Mouse (Mus musculus) spleen, adult 2 months (tissue): ENCODE measurements at regions not wholly inside any gene's neighbourhood (a gene's known extent, or its start where the extent isn't known, plus 50 kb on each side); places are given as distances from the start of the nearest gene placed in this dataset.

Source experiments
- DNase-seq, 2 experiments: peaks; one replicate each; pipeline versions ENCODE4 v3.0.0 to v3.0.0-alpha.2; 2012 to 2021; ENCODE audit warnings: low spot score in 2 of 2, low read depth in 1 of 2
- H3K27ac ChIP-seq: fragments of 200-500 bp; 2 replicates; pipeline ENCODE4 v1.5.1; 2012; ENCODE audit warnings: low read length, inconsistent platforms; ENCODE audit not compliant: insufficient read depth
- H3K27me3 ChIP-seq: fragments of 200-500 bp; 2 replicates; pipeline ENCODE4 v1.6.1; 2012; ENCODE audit warnings: mild to moderate bottlenecking, moderate library complexity, low read length, inconsistent platforms; ENCODE audit not compliant: control insufficient read depth, insufficient read depth
- H3K36me3 ChIP-seq: fragments of 200-500 bp; 2 replicates; pipeline ENCODE4 v1.6.1; 2012; ENCODE audit warnings: mild to moderate bottlenecking, low read length, inconsistent platforms; ENCODE audit not compliant: control insufficient read depth, insufficient read depth
- H3K4me1 ChIP-seq: fragments of 200-500 bp; 2 replicates; pipeline ENCODE4 v1.6.1; 2011; ENCODE audit warnings: inconsistent platforms; ENCODE audit not compliant: control insufficient read depth, insufficient read depth, insufficient read length
- H3K4me3 ChIP-seq: fragments of 200-500 bp; 2 replicates; pipeline ENCODE4 v1.5.1; 2011; ENCODE audit warnings: mild to moderate bottlenecking, inconsistent platforms; ENCODE audit not compliant: insufficient read depth, insufficient read length; ENCODE audit errors: extremely low read depth
- CTCF ChIP-seq: fragments of 200-500 bp; IDR thresholded peaks from 2 replicates; pipeline ENCODE4 v1.5.1; 2011; ENCODE audit warnings: mild to moderate bottlenecking, inconsistent platforms; ENCODE audit not compliant: insufficient read depth, insufficient read length, insufficient replicate concordance; ENCODE audit errors: extremely low read depth
- POLR2A ChIP-seq: fragments of 200-500 bp; IDR thresholded peaks from 2 replicates; pipeline ENCODE4 v1.6.1; 2011; ENCODE audit warnings: low read depth, low read length, inconsistent platforms
- WGBS: fragments of 180-500 bp; shearing (Covaris S2); methylation state at CpG from one replicate; pipeline ENCODE4 v1.1.7; 2018; 5-methylcytosine and 5-hydroxymethylcytosine counted together

- DNase-seq: no peak
- TF ChIP-seq CTCF (no peak), POLR2A (no peak)
- no peak overlapping the region for H3K4me3 ChIP-seq
- no peak overlapping the region for H3K27ac ChIP-seq
- no peaks in the 10 kb centered on the region for H3K27me3 ChIP-seq
- no peaks in the 10 kb centered on the region for H3K36me3 ChIP-seq
- H3K4me1 ChIP-seq: no peaks in the 10 kb centered on the region
Measured at GRCm38 (mm10) chr9:41306229-41306628, 144.7 kb upstream of the Ubash3b start.

- H3K27me3 ChIP-seq: no peaks in the 10 kb centered on the region
- no peak overlapping the region for H3K4me3 ChIP-seq
- WGBS: 79% methylated on average over 3 of the region's 3 CpGs
- no peak overlapping the region for H3K27ac ChIP-seq
- TF ChIP-seq POLR2A (no peak), CTCF (no peak)
- no peaks in the 10 kb centered on the region for H3K4me1 ChIP-seq
- no peaks in the 10 kb centered on the region for H3K36me3 ChIP-seq
- no peak for DNase-seq
Measured at GRCm38 (mm10) chr9:41303494-41303828, 142.0 kb upstream of the Ubash3b start.

GRCm38 (mm10) chr9:41302809-41303493, 141.5 kb upstream of the Ubash3b start:
- no peak overlapping the region for H3K27ac ChIP-seq
- WGBS: 72% methylated on average over 8 of the region's 8 CpGs
- DNase-seq: no peak
- H3K4me3 ChIP-seq: no peak overlapping the region
- H3K4me1 ChIP-seq: no peaks in the 10 kb centered on the region
- H3K36me3 ChIP-seq: no peaks in the 10 kb centered on the region
- TF ChIP-seq CTCF: no peak
- TF ChIP-seq POLR2A: no peak
- H3K27me3 ChIP-seq: no peaks in the 10 kb centered on the region

- 90% methylated on average over 4 of the region's 4 CpGs for WGBS
Measured at GRCm38 (mm10) chr9:41286145-41286468, 124.6 kb upstream of the Ubash3b start.

GRCm38 (mm10) chr9:41285266-41286144, 124.0 kb upstream of the Ubash3b start:
- WGBS: 72% methylated on average over 8 of the region's 8 CpGs
- TF ChIP-seq CTCF: no peak
- no peak for TF ChIP-seq POLR2A
- Histone ChIP-seq H3K27ac (no peak overlapping the region), H3K36me3 (no peaks in the 10 kb centered on the region), H3K27me3 (no peaks in the 10 kb centered on the region), H3K4me1 (no peaks in the 10 kb centered on the region), H3K4me3 (no peak overlapping the region)
- no peak for DNase-seq

More at GRCm38 (mm10) chr9:41286145-41286468, 124.6 kb upstream of the Ubash3b start:
- Histone ChIP-seq H3K36me3 (no peaks in the 10 kb centered on the region), H3K27me3 (no peaks in the 10 kb centered on the region), H3K27ac (no peak overlapping the region), H3K4me3 (no peak overlapping the region), H3K4me1 (no peaks in the 10 kb centered on the region)
- no peak for TF ChIP-seq POLR2A
- TF ChIP-seq CTCF: no peak
- no peak for DNase-seq

GRCm38 (mm10) chr9:41277726-41278125, 116.2 kb upstream of the Ubash3b start:
- no peaks in the 10 kb centered on the region for H3K36me3 ChIP-seq
- 85% methylated on average over 2 of the region's 2 CpGs for WGBS
- no peaks in the 10 kb centered on the region; the same call in 1 of the 2 replicates for H3K27me3 ChIP-seq
- DNase-seq: no peak
- TF ChIP-seq POLR2A: no peak
- TF ChIP-seq CTCF: no peak
- H3K27ac ChIP-seq: no peak overlapping the region
- H3K4me1 ChIP-seq: no peaks in the 10 kb centered on the region
- H3K4me3 ChIP-seq: no peak overlapping the region

- 28% methylated on average over 13 of the region's 13 CpGs for WGBS
- no peaks in the 10 kb centered on the region; the same call in 1 of the 2 replicates for H3K27me3 ChIP-seq
- H3K4me3 ChIP-seq: no peak overlapping the region
- H3K36me3 ChIP-seq: no peaks in the 10 kb centered on the region
- no peaks in the 10 kb centered on the region for H3K4me1 ChIP-seq
- no peak overlapping the region for H3K27ac ChIP-seq
- no peak for DNase-seq
- TF ChIP-seq POLR2A (no peak), CTCF (no peak)
Measured at GRCm38 (mm10) chr9:41273839-41274271, 112.4 kb upstream of the Ubash3b start.
